Mouse (Mus musculus) MEL (cell line): ENCODE data around the gene Bmf. TPM values are rescaled to one million over a fixed set of nuclear protein-coding genes. Genes with fewer than 3 reads are reported as not detected.

ENCODE experiments used
- DNase-seq: peaks from one replicate; pipeline ENCODE4 v3.0.0; 2011; ENCODE audit warnings: low read depth, low spot score
- H3K27ac ChIP-seq: 2 replicates; pipeline ENCODE4 v1.5.1; 2012; ENCODE audit warnings: low read depth, mild to moderate bottlenecking, control low read depth, low read length, moderate library complexity; ENCODE audit not compliant: control insufficient read depth
- H3K27me3 ChIP-seq, 2 experiments: fragments of 150-350 bp in 1 of 2; sonication (generic) in 1 of 2; 2 replicates each; pipeline ENCODE4 v1.6.1; 2012; ENCODE audit warnings: low read length in 2 of 2, mild to moderate bottlenecking in 2 of 2, improper control_type of control experiment in 1 of 2, moderate library complexity in 1 of 2; ENCODE audit not compliant: insufficient read depth in 2 of 2, control insufficient read depth in 1 of 2
- H3K36me3 ChIP-seq, 2 experiments: 2 replicates each; pipeline ENCODE4 v1.6.1; 2012 to 2014; ENCODE audit warnings: low read length in 2 of 2, improper control_type of control experiment in 1 of 2, inconsistent platforms in 1 of 2, mild to moderate bottlenecking in 1 of 2; ENCODE audit not compliant: insufficient read depth in 2 of 2, control insufficient read depth in 1 of 2
- H3K4me1 ChIP-seq, 2 experiments: fragments of 150-350 bp in 1 of 2; sonication (generic) in 1 of 2; 2 replicates each; pipeline ENCODE4 v1.6.1; 2012; ENCODE audit warnings: low read length in 2 of 2, improper control_type of control experiment in 1 of 2, mild to moderate bottlenecking in 1 of 2; ENCODE audit not compliant: insufficient read depth in 2 of 2, control insufficient read depth in 1 of 2
- H3K4me3 ChIP-seq, 2 experiments: fragments of 150-350 bp in 1 of 2; sonication (generic) in 1 of 2; 2 replicates each; pipeline ENCODE4 v1.5.1; 2012; ENCODE audit warnings: low read depth in 2 of 2, low read length in 2 of 2, mild to moderate bottlenecking in 2 of 2, moderate library complexity in 2 of 2, control low read depth in 1 of 2, improper control_type of control experiment in 1 of 2; ENCODE audit not compliant: control insufficient read depth in 1 of 2, insufficient read depth in 1 of 2
- H3K79me2 ChIP-seq: 2 replicates; pipeline ENCODE4 v1.6.1; 2012; ENCODE audit warnings: mild to moderate bottlenecking, low read length, moderate library complexity; ENCODE audit not compliant: control insufficient read depth, poor library complexity, insufficient read depth
- H3K9ac ChIP-seq: 2 replicates; pipeline ENCODE4 v1.6.1; 2012; ENCODE audit warnings: low read depth, mild to moderate bottlenecking, control low read depth, low read length, moderate library complexity; ENCODE audit not compliant: control insufficient read depth, poor library complexity, severe bottlenecking
- H3K9me3 ChIP-seq: fragments of 150-350 bp; sonication (generic); replicated peaks from 2 replicates; pipeline ENCODE4 v1.6.1; 2012; ENCODE audit warnings: mild to moderate bottlenecking, low read length, improper control_type of control experiment, moderate library complexity; ENCODE audit not compliant: insufficient read depth
- CHD1 ChIP-seq: IDR thresholded peaks from 2 replicates; pipeline ENCODE4 v1.6.1; 2012; ENCODE audit warnings: low read depth, mild to moderate bottlenecking, inconsistent platforms, low read length, improper control_type of control experiment
- EP300 ChIP-seq, 2 experiments: IDR thresholded peaks; 2 replicates each; pipeline ENCODE4 v1.6.1; 2011; ENCODE audit warnings: improper control_type of control experiment in 2 of 2, low read length in 2 of 2, low read depth in 1 of 2, mild to moderate bottlenecking in 1 of 2
- ETS1 ChIP-seq: IDR thresholded peaks from 2 replicates; pipeline ENCODE4 v1.6.1; 2012; ENCODE audit warnings: low read depth, mild to moderate bottlenecking, inconsistent platforms, low read length, improper control_type of control experiment, moderate library complexity
- GATA1 ChIP-seq: IDR thresholded peaks from 2 replicates; pipeline ENCODE4 v1.6.1; 2011; ENCODE audit warnings: low read depth, low read length, improper control_type of control experiment
- HCFC1 ChIP-seq: IDR thresholded peaks from 2 replicates; pipeline ENCODE4 v1.6.1; 2012; ENCODE audit warnings: low read depth, mild to moderate bottlenecking, inconsistent platforms, low read length, improper control_type of control experiment, moderate library complexity
- JUND ChIP-seq: IDR thresholded peaks from 2 replicates; pipeline ENCODE4 v1.6.1; 2011; ENCODE audit warnings: low read depth, mild to moderate bottlenecking, improper control_type of control experiment, low read length
- MAFK ChIP-seq: IDR thresholded peaks from 2 replicates; pipeline ENCODE4 v1.6.1; 2011; ENCODE audit warnings: low read depth, mild to moderate bottlenecking, low read length, improper control_type of control experiment, borderline replicate concordance
- MAZ ChIP-seq: IDR thresholded peaks from 2 replicates; pipeline ENCODE4 v1.6.1; 2012; ENCODE audit warnings: low read depth, mild to moderate bottlenecking, inconsistent platforms, low read length, improper control_type of control experiment
- MEF2A ChIP-seq: IDR thresholded peaks from 2 replicates; pipeline ENCODE4 v1.6.1; 2014; ENCODE audit warnings: low read depth, mild to moderate bottlenecking, inconsistent platforms, low read length, improper control_type of control experiment; ENCODE audit not compliant: poor library complexity, insufficient replicate concordance, severe bottlenecking; ENCODE audit errors: extremely low read depth
- MYB ChIP-seq: IDR thresholded peaks from 2 replicates; pipeline ENCODE4 v1.6.1; 2011; ENCODE audit warnings: mild to moderate bottlenecking, low read depth, low read length, improper control_type of control experiment
- POLR2A ChIP-seq, 2 experiments: IDR thresholded peaks; 2 replicates each; pipeline ENCODE4 v1.6.1; 2011 to 2012; ENCODE audit warnings: low read length in 2 of 2, mild to moderate bottlenecking in 2 of 2, control low read depth in 1 of 2, improper control_type of control experiment in 1 of 2, low read depth in 1 of 2, moderate library complexity in 1 of 2; ENCODE audit not compliant: control insufficient read depth in 1 of 2, insufficient read depth in 1 of 2, poor library complexity in 1 of 2
- POLR2AphosphoS2 ChIP-seq: IDR thresholded peaks from 2 replicates; pipeline ENCODE4 v1.6.1; 2011; ENCODE audit warnings: low read length, improper control_type of control experiment
- RAD21 ChIP-seq: IDR thresholded peaks from 2 replicates; pipeline ENCODE4 v1.6.1; 2011; ENCODE audit warnings: mild to moderate bottlenecking, low read depth, low read length, improper control_type of control experiment
- RCOR1 ChIP-seq: IDR thresholded peaks from 2 replicates; pipeline ENCODE4 v1.6.1; 2012; ENCODE audit warnings: low read depth, mild to moderate bottlenecking, inconsistent platforms, low read length, improper control_type of control experiment
- SIN3A ChIP-seq: IDR thresholded peaks from 2 replicates; pipeline ENCODE4 v1.6.1; 2012; ENCODE audit warnings: low read length, improper control_type of control experiment, inconsistent platforms
- SMC3 ChIP-seq: IDR thresholded peaks from 2 replicates; pipeline ENCODE4 v1.6.1; 2011; ENCODE audit warnings: low read depth, low read length, improper control_type of control experiment
- TAL1 ChIP-seq: IDR thresholded peaks from 2 replicates; pipeline ENCODE4 v1.6.1; 2012; ENCODE audit warnings: mild to moderate bottlenecking, inconsistent platforms, low read length, moderate library complexity, mixed read lengths
- TCF12 ChIP-seq: IDR thresholded peaks from 2 replicates; pipeline ENCODE4 v1.6.1; 2014; ENCODE audit warnings: low read depth, mild to moderate bottlenecking, inconsistent platforms, low read length, improper control_type of control experiment, moderate library complexity
- USF1 ChIP-seq: IDR thresholded peaks from 2 replicates; pipeline ENCODE4 v1.6.1; 2014; ENCODE audit warnings: low read depth, mild to moderate bottlenecking, inconsistent platforms, low read length, improper control_type of control experiment, moderate library complexity
- USF2 ChIP-seq, 2 experiments: IDR thresholded peaks; 2 replicates each; pipeline ENCODE4 v1.6.1; 2011 to 2012; ENCODE audit warnings: improper control_type of control experiment in 2 of 2, low read length in 2 of 2, borderline replicate concordance in 1 of 2, inconsistent platforms in 1 of 2, low read depth in 1 of 2, mild to moderate bottlenecking in 1 of 2; ENCODE audit not compliant: insufficient read depth in 1 of 2
- ZC3H11A ChIP-seq: IDR thresholded peaks from 2 replicates; pipeline ENCODE4 v1.6.1; 2012; ENCODE audit warnings: low read depth, mild to moderate bottlenecking, inconsistent platforms, low read length, improper control_type of control experiment
- ZNF384 ChIP-seq: IDR thresholded peaks from 2 replicates; pipeline ENCODE4 v1.6.1; 2012; ENCODE audit warnings: low read depth, mild to moderate bottlenecking, inconsistent platforms, low read length, improper control_type of control experiment
- polyA plus RNA-seq, 2 experiments: library from polyadenylated mRNA; stranded (reverse) in 1 of 2; unstranded in 1 of 2; fragments of >175 nt in 1 of 2; fragments of >200 nt in 1 of 2; gene quantifications; 2 replicates each; pipeline versions ENCODE4 v1.2.1 to v1.2.4; 2012; ENCODE audit warnings: low replicate concordance in 2 of 2, low read depth in 1 of 2; ENCODE audit not compliant: insufficient read length in 2 of 2, insufficient read depth in 1 of 2, missing spikeins in 1 of 2
- total RNA-seq: library from RNA; depleted of rRNA; stranded (reverse); fragments of 300-350 nt; gene quantifications from 2 replicates; pipeline ENCODE4 v1.2.3, GENCODE M21; 2012

The Bmf gene
- total and polyA plus RNA-seq, 3 experiments: 0.39 to 0.50 TPM; not detected in 1

- Histone ChIP-seq H3K4me3 (no peak overlapping the region), H3K4me1 (peaks cover 0 to 6% of the 10 kb centered on the region in 2 experiments; a peak in 2 of 4 replicates)
- no peak for DNase-seq
These were observed 54.5 kb downstream of the Bmf start for GRCm38 (mm10) chr2:118495024-118495423.

GRCm38 (mm10) chr2:118491741-118492395 is 57.6 kb downstream of the Bmf start:
- no peak overlapping the region for H3K27ac ChIP-seq
- no peak overlapping the region for H3K4me3 ChIP-seq
- no peak for TF ChIP-seq MAFK
- TF ChIP-seq RAD21: no peak
- TF ChIP-seq POLR2AphosphoS2: no peak
- no peak for TF ChIP-seq ZNF384
- no peak for TF ChIP-seq POLR2A (IDR thresholded peaks at IDR 0.05; ENCODE audit: control insufficient read depth in 1 of 2, insufficient read depth in 1 of 2, low read depth in 1 of 2, low read length in 2 of 2, poor library complexity in 1 of 2)
- no peak for TF ChIP-seq USF1
- TF ChIP-seq TAL1: no peak
- TF ChIP-seq ETS1: no peak
- no peak for TF ChIP-seq MYB
- no peak for TF ChIP-seq SIN3A
- no peak for TF ChIP-seq SMC3
- TF ChIP-seq HCFC1: no peak
- TF ChIP-seq MEF2A: no peak
- no peak for TF ChIP-seq EP300 (IDR thresholded peaks at IDR 0.05; ENCODE audit: low read depth in 1 of 2, low read length in 2 of 2)
- TF ChIP-seq GATA1: no peak
- no peak for TF ChIP-seq JUND
- TF ChIP-seq TCF12: no peak
- TF ChIP-seq RCOR1: no peak
- TF ChIP-seq USF2 (IDR thresholded peaks at IDR 0.05; ENCODE audit: borderline replicate concordance in 1 of 2, insufficient read depth in 1 of 2, low read depth in 1 of 2, low read length in 2 of 2): no peak
- TF ChIP-seq MAZ: no peak
- no peaks in the 10 kb centered on the region for H3K9me3 ChIP-seq
- no peak overlapping the region for H3K9ac ChIP-seq
- H3K36me3 ChIP-seq: peaks cover 0 to 7% of the 10 kb centered on the region in 2 experiments; a peak in 1 of 4 replicates
- peaks cover 0 to 8% of the 10 kb centered on the region in 2 experiments; a peak in 3 of 4 replicates for H3K27me3 ChIP-seq
- peaks cover 0 to 13% of the 10 kb centered on the region in 2 experiments; a peak in 2 of 4 replicates for H3K4me1 ChIP-seq
- H3K79me2 ChIP-seq: no peaks in the 10 kb centered on the region
- no peak for DNase-seq

More at GRCm38 (mm10) chr2:118495024-118495423, 54.5 kb downstream of the Bmf start:
- TF ChIP-seq CHD1: no peak
- no peak for TF ChIP-seq MEF2A
- TF ChIP-seq RCOR1: no peak
- TF ChIP-seq MAFK: no peak
- no peak for TF ChIP-seq SMC3
- TF ChIP-seq ZC3H11A: no peak
- Histone ChIP-seq H3K79me2 (no peaks in the 10 kb centered on the region), H3K9me3 (no peaks in the 10 kb centered on the region), H3K9ac (no peak overlapping the region), H3K27me3 (peaks cover 5 to 8% of the 10 kb centered on the region in 2 experiments; a peak in 3 of 4 replicates), H3K36me3 (peaks cover 0 to 3% of the 10 kb centered on the region in 2 experiments; a peak in 1 of 4 replicates), H3K27ac (no peak overlapping the region)
